Mouse (Mus musculus): ENCODE measurements around the gene Fabp7. TPM values are rescaled to one million over a fixed set of nuclear protein-coding genes. Genes with fewer than 3 reads are reported as not detected.

Gene Fabp7
- polyA plus RNA-seq, 1 experiment from 2014 or later, result 2,246 TPM

GRCm38 (mm10) chr10:57783289-57784130, 1.2 kb upstream of the Fabp7 start:
- Histone ChIP-seq H3K9ac (peak overlapping the region; percentile 34; the same call in 1 of the 2 replicates), H3K9me3 (no peaks in the 10 kb centered on the region), H3K4me3 (peak overlapping the region; percentile 24), H3K4me2 (peak overlapping the region; percentile 55), H3K27ac (replicated peaks) (peak overlapping the region; percentile 82), H3K4me1 (replicated peaks) (peaks cover 18% of the 10 kb centered on the region), H3K36me3 (no peaks in the 10 kb centered on the region), H3K27me3 (no peaks in the 10 kb centered on the region)
- 10% methylated on average over 12 of the region's 13 CpGs for WGBS
- peak; percentile 81 for ATAC-seq (ENCODE audit: low FRiP score, low read depth)

GRCm38 (mm10) chr10:57784131-57784875, 378 bp upstream of the Fabp7 start:
- WGBS, result 2% methylated on average over 7 of the region's 7 CpGs
- Histone ChIP-seq H3K4me3 (peak overlapping the region; percentile 35), H3K4me1 (replicated peaks) (peaks cover 18% of the 10 kb centered on the region), H3K27ac (replicated peaks) (peak overlapping the region; percentile 82), H3K4me2 (peak overlapping the region; percentile 55), H3K9me3 (no peaks in the 10 kb centered on the region), H3K27me3 (no peaks in the 10 kb centered on the region), H3K9ac (peak overlapping the region; percentile 49), H3K36me3 (no peaks in the 10 kb centered on the region)
- ATAC-seq (ENCODE audit: low FRiP score, low read depth), result peak; percentile 93

- ATAC-seq (ENCODE audit: low FRiP score, low read depth), result no peak
- 17% methylated on average over 2 of the region's 2 CpGs for WGBS
- H3K4me3 ChIP-seq, result peak overlapping the region; percentile 35
- H3K27ac ChIP-seq (replicated peaks), result peak overlapping the region; percentile 82
- H3K9ac ChIP-seq, result peak overlapping the region; percentile 49
- H3K4me1 ChIP-seq (replicated peaks), result peaks cover 18% of the 10 kb centered on the region
- H3K9me3 ChIP-seq, result no peaks in the 10 kb centered on the region
- peak overlapping the region; percentile 55 for H3K4me2 ChIP-seq
- no peaks in the 10 kb centered on the region for H3K36me3 ChIP-seq
- no peaks in the 10 kb centered on the region for H3K27me3 ChIP-seq
Observed at GRCm38 (mm10) chr10:57785552-57785951, 871 bp downstream of the Fabp7 start.

GRCm38 (mm10) chr10:57792957-57793356, 8.3 kb downstream of the Fabp7 start:
- no peak for ATAC-seq (ENCODE audit: low FRiP score, low read depth)
- Histone ChIP-seq H3K27me3 (no peaks in the 10 kb centered on the region), H3K36me3 (no peaks in the 10 kb centered on the region), H3K4me2 (no peak overlapping the region), H3K4me3 (no peak overlapping the region), H3K27ac (replicated peaks) (no peak overlapping the region), H3K9me3 (peaks cover 6% of the 10 kb centered on the region; the same call in 1 of the 2 replicates), H3K9ac (no peak overlapping the region), H3K4me1 (replicated peaks) (peaks cover 17% of the 10 kb centered on the region)
- 93% methylated on average over 1 of the region's 1 CpGs for WGBS

GRCm38 (mm10) chr10:57794018-57794417, 9.3 kb downstream of the Fabp7 start, which contains the start of gene Smpdl3a:
TSS of gene Smpdl3a (plus strand) at chr10:57794335.
- H3K4me3 ChIP-seq, result peak within 1 kb of the TSS; percentile 58
- H3K27ac ChIP-seq (replicated peaks), result peak within 1 kb of the TSS; percentile 69
- peaks cover 6% of the 10 kb centered on the region; the same call in 1 of the 2 replicates for H3K9me3 ChIP-seq
- H3K27me3 ChIP-seq, result no peaks in the 10 kb centered on the region
- H3K4me1 ChIP-seq (replicated peaks), result peaks cover 17% of the 10 kb centered on the region
- peak within 1 kb of the TSS; percentile 95 for H3K4me2 ChIP-seq
- 81% methylated on average over 7 of the region's 7 CpGs for WGBS
- H3K9ac ChIP-seq, result peak within 1 kb of the TSS; percentile 61
- H3K36me3 ChIP-seq, result no peaks in the 10 kb centered on the region
- no peak for ATAC-seq (ENCODE audit: low FRiP score, low read depth)

- peaks cover 6% of the 10 kb centered on the region; the same call in 1 of the 2 replicates for H3K9me3 ChIP-seq
- H3K9ac ChIP-seq, result peak overlapping the region; percentile 61
- peak overlapping the region; percentile 69 for H3K27ac ChIP-seq (replicated peaks)
- no peaks in the 10 kb centered on the region for H3K27me3 ChIP-seq
- no peaks in the 10 kb centered on the region for H3K36me3 ChIP-seq
- peak overlapping the region; percentile 58 for H3K4me3 ChIP-seq
- peaks cover 17% of the 10 kb centered on the region for H3K4me1 ChIP-seq (replicated peaks)
- peak; percentile 87 for ATAC-seq (ENCODE audit: low FRiP score, low read depth)
- H3K4me2 ChIP-seq, result peak overlapping the region; percentile 95
- WGBS, result under 1% methylated on average over 44 of the region's 44 CpGs
Observed at GRCm38 (mm10) chr10:57794491-57795461, 10.1 kb downstream of the Fabp7 start.

- no peak overlapping the region for H3K9ac ChIP-seq
- peak overlapping the region; percentile 69; the same call in 1 of the 2 replicates for H3K27ac ChIP-seq (replicated peaks)
- whole genome bisulfite sequencing, result 44% methylated on average over 4 of the region's 4 CpGs
- H3K27me3 ChIP-seq, result no peaks in the 10 kb centered on the region
- peak overlapping the region; percentile 95 for H3K4me2 ChIP-seq
- H3K4me3 ChIP-seq, result peak overlapping the region; percentile 58
- peaks cover 17% of the 10 kb centered on the region for H3K4me1 ChIP-seq (replicated peaks)
- no peak for ATAC-seq (ENCODE audit: low FRiP score, low read depth)
- H3K9me3 ChIP-seq, result peaks cover 6% of the 10 kb centered on the region; the same call in 1 of the 2 replicates
- no peaks in the 10 kb centered on the region for H3K36me3 ChIP-seq
Observed at GRCm38 (mm10) chr10:57795542-57795941, 10.9 kb downstream of the Fabp7 start.

- no peak overlapping the region for H3K27ac ChIP-seq (replicated peaks)
- H3K4me1 ChIP-seq (replicated peaks), result peaks cover 17% of the 10 kb centered on the region
- no peak overlapping the region for H3K4me3 ChIP-seq
- 47% methylated on average over 4 of the region's 4 CpGs for WGBS
- no peaks in the 10 kb centered on the region for H3K36me3 ChIP-seq
- no peak overlapping the region for H3K9ac ChIP-seq
- H3K9me3 ChIP-seq, result peaks cover 6% of the 10 kb centered on the region; the same call in 1 of the 2 replicates
- H3K4me2 ChIP-seq, result peak overlapping the region; percentile 95; the same call in 1 of the 2 replicates
- no peaks in the 10 kb centered on the region for H3K27me3 ChIP-seq
- ATAC-seq (ENCODE audit: low FRiP score, low read depth), result peak; percentile 54
Observed at GRCm38 (mm10) chr10:57796057-57796456, 11.4 kb downstream of the Fabp7 start.

GRCm38 (mm10) chr10:57799486-57799885, 14.8 kb downstream of the Fabp7 start:
- H3K36me3 ChIP-seq, result no peaks in the 10 kb centered on the region
- no peak overlapping the region for H3K27ac ChIP-seq (replicated peaks)
- H3K9ac ChIP-seq, result no peak overlapping the region
- no peaks in the 10 kb centered on the region for H3K27me3 ChIP-seq
- peaks cover 11% of the 10 kb centered on the region for H3K4me1 ChIP-seq (replicated peaks)
- WGBS, result 90% methylated on average over 1 of the region's 1 CpGs
- H3K9me3 ChIP-seq, result no peaks in the 10 kb centered on the region
- no peak for ATAC-seq (ENCODE audit: low FRiP score, low read depth)
- H3K4me3 ChIP-seq, result no peak overlapping the region
- no peak overlapping the region for H3K4me2 ChIP-seq

GRCm38 (mm10) chr10:57807754-57808153, 23.1 kb downstream of the Fabp7 start:
- WGBS, result 94% methylated on average over 6 of the region's 6 CpGs
- no peak overlapping the region for H3K4me3 ChIP-seq
- H3K27me3 ChIP-seq, result no peaks in the 10 kb centered on the region
- H3K27ac ChIP-seq (replicated peaks), result no peak overlapping the region
- H3K36me3 ChIP-seq, result 0 out of 2 replicates have a peak, but pooled peaks cover 4% of the 10 kb centered on the region
- no peaks in the 10 kb centered on the region for H3K9me3 ChIP-seq
- no peak for ATAC-seq (ENCODE audit: low FRiP score, low read depth)
- no peak overlapping the region for H3K4me2 ChIP-seq
- no peak overlapping the region for H3K9ac ChIP-seq
- no peaks in the 10 kb centered on the region for H3K4me1 ChIP-seq (replicated peaks)
